Mouse (Mus musculus) T-cell, adult 2 months (primary cell): ENCODE measurements around the gene Dgkg.

Experiments
- DNase-seq: peaks from one replicate; pipeline ENCODE4 v3.0.0; 2022; ENCODE audit warnings: low spot score

The Dgkg gene

GRCm38 (mm10) chr16:22497976-22498375 is 159.0 kb downstream of the Dgkg start:
- DNase-seq: peak; percentile 43

GRCm38 (mm10) chr16:22495259-22495658 is 161.8 kb downstream of the Dgkg start:
- DNase-seq: no peak

GRCm38 (mm10) chr16:22494815-22495214 is 162.2 kb downstream of the Dgkg start:
- no peak for DNase-seq

- peak; percentile 54 for DNase-seq
These were observed 163.6 kb downstream of the Dgkg start for GRCm38 (mm10) chr16:22493396-22493795.

GRCm38 (mm10) chr16:22491446-22492166 is 165.4 kb downstream of the Dgkg start:
- DNase-seq: no peak

GRCm38 (mm10) chr16:22483900-22484299 is 173.1 kb downstream of the Dgkg start:
- no peak for DNase-seq

- DNase-seq: no peak
These were observed 177.7 kb downstream of the Dgkg start for GRCm38 (mm10) chr16:22479322-22479721.

GRCm38 (mm10) chr16:22471728-22472127 is 185.3 kb downstream of the Dgkg start:
- DNase-seq: no peak

- no peak for DNase-seq
These were observed 187.6 kb downstream of the Dgkg start for GRCm38 (mm10) chr16:22469385-22469784.

GRCm38 (mm10) chr16:22467111-22467510 is 189.9 kb downstream of the Dgkg start:
- DNase-seq: no peak

GRCm38 (mm10) chr16:22466381-22466780 is 190.6 kb downstream of the Dgkg start:
- DNase-seq: peak; percentile 90

- DNase-seq: no peak
These were observed 194.8 kb downstream of the Dgkg start for GRCm38 (mm10) chr16:22462220-22462619.

- DNase-seq: peak; percentile 58
These were observed 195.3 kb downstream of the Dgkg start for GRCm38 (mm10) chr16:22461728-22462127.

- no peak for DNase-seq
These were observed 196.1 kb downstream of the Dgkg start for GRCm38 (mm10) chr16:22460960-22461359.

GRCm38 (mm10) chr16:22452082-22452481 is 204.9 kb downstream of the Dgkg start:
- no peak for DNase-seq

- no peak for DNase-seq
These were observed 208.9 kb downstream of the Dgkg start for GRCm38 (mm10) chr16:22448093-22448492.

GRCm38 (mm10) chr16:22444786-22445185 is 212.2 kb downstream of the Dgkg start:
- no peak for DNase-seq

GRCm38 (mm10) chr16:22442202-22442601 is 214.8 kb downstream of the Dgkg start:
- no peak for DNase-seq

GRCm38 (mm10) chr16:22441317-22441716 is 215.7 kb downstream of the Dgkg start:
- no peak for DNase-seq

- DNase-seq: peak; percentile 10
These were observed 216.8 kb downstream of the Dgkg start for GRCm38 (mm10) chr16:22440269-22440668.

GRCm38 (mm10) chr16:22439499-22440177 is 217.4 kb downstream of the Dgkg start, which contains the start of gene Etv5:
Gene Etv5 (minus strand): TSS chr16:22439719.
- peak; percentile 99 for DNase-seq

GRCm38 (mm10) chr16:22438441-22439373 is 218.3 kb downstream of the Dgkg start:
- peak; percentile 28 for DNase-seq
